Mouse (Mus musculus): ENCODE results near the gene Apoc1. TPM values are rescaled to one million over a fixed set of nuclear protein-coding genes. Genes with fewer than 3 reads are reported as not detected.

The Apoc1 gene
- polyA plus RNA-seq, 1 experiment from 2014 or later, result 28.4 TPM

GRCm38 (mm10) chr7:19713196-19713595 lies 20.7 kb upstream of the Apoc1 start:
- Histone ChIP-seq H3K4me2 (ENCODE audit: low read depth, low read length) (no peak overlapping the region), H3K9ac (ENCODE audit: low read length) (no peak overlapping the region), H3K27ac (ENCODE audit: low read length) (no peak overlapping the region), H3K4me1 (replicated peaks; ENCODE audit: control insufficient read depth, insufficient read depth, low read length) (peaks cover 16% of the 10 kb centered on the region), H3K36me3 (ENCODE audit: control insufficient read depth, insufficient read depth, low read length) (peaks cover 28% of the 10 kb centered on the region), H3K4me3 (ENCODE audit: low read length) (no peak overlapping the region), H3K9me3 (ENCODE audit: control insufficient read depth, low read length) (no peaks in the 10 kb centered on the region), H3K27me3 (ENCODE audit: control insufficient read depth, insufficient read depth, low read depth, low read length) (no peaks in the 10 kb centered on the region)
- 37% methylated on average over 4 of the region's 4 CpGs for WGBS
- ATAC-seq (ENCODE audit: low read depth), result no peak

- no peak overlapping the region for H3K27ac ChIP-seq (ENCODE audit: low read length)
- H3K4me2 ChIP-seq (ENCODE audit: low read depth, low read length), result no peak overlapping the region
- no peaks in the 10 kb centered on the region for H3K27me3 ChIP-seq (ENCODE audit: control insufficient read depth, insufficient read depth, low read depth, low read length)
- no peak overlapping the region for H3K4me3 ChIP-seq (ENCODE audit: low read length)
- H3K9me3 ChIP-seq (ENCODE audit: control insufficient read depth, low read length), result no peaks in the 10 kb centered on the region
- H3K9ac ChIP-seq (ENCODE audit: low read length), result no peak overlapping the region
- peaks cover 16% of the 10 kb centered on the region for H3K4me1 ChIP-seq (replicated peaks; ENCODE audit: control insufficient read depth, insufficient read depth, low read length)
- 62% methylated on average over 4 of the region's 4 CpGs for WGBS
- ATAC-seq (ENCODE audit: low read depth), result no peak
- peaks cover 28% of the 10 kb centered on the region for H3K36me3 ChIP-seq (ENCODE audit: control insufficient read depth, insufficient read depth, low read length)
Measured at GRCm38 (mm10) chr7:19712414-19712813, 20.0 kb upstream of the Apoc1 start.

GRCm38 (mm10) chr7:19710650-19711049 lies 18.2 kb upstream of the Apoc1 start:
- Histone ChIP-seq H3K27ac (ENCODE audit: low read length) (no peak overlapping the region), H3K27me3 (ENCODE audit: control insufficient read depth, insufficient read depth, low read depth, low read length) (no peaks in the 10 kb centered on the region), H3K4me3 (ENCODE audit: low read length) (no peak overlapping the region), H3K4me2 (ENCODE audit: low read depth, low read length) (no peak overlapping the region), H3K9ac (ENCODE audit: low read length) (no peak overlapping the region), H3K4me1 (replicated peaks; ENCODE audit: control insufficient read depth, insufficient read depth, low read length) (peaks cover 9% of the 10 kb centered on the region), H3K36me3 (ENCODE audit: control insufficient read depth, insufficient read depth, low read length) (peaks cover 33% of the 10 kb centered on the region), H3K9me3 (ENCODE audit: control insufficient read depth, low read length) (no peaks in the 10 kb centered on the region)
- no peak for ATAC-seq (ENCODE audit: low read depth)
- 84% methylated on average over 10 of the region's 10 CpGs for WGBS

- H3K4me1 ChIP-seq (replicated peaks; ENCODE audit: control insufficient read depth, insufficient read depth, low read length), result peaks cover 4% of the 10 kb centered on the region
- ATAC-seq (ENCODE audit: low read depth), result no peak
- no peaks in the 10 kb centered on the region for H3K27me3 ChIP-seq (ENCODE audit: control insufficient read depth, insufficient read depth, low read depth, low read length)
- no peak overlapping the region for H3K27ac ChIP-seq (ENCODE audit: low read length)
- H3K4me3 ChIP-seq (ENCODE audit: low read length), result no peak overlapping the region
- H3K9me3 ChIP-seq (ENCODE audit: control insufficient read depth, low read length), result no peaks in the 10 kb centered on the region
- 93% methylated on average over 7 of the region's 7 CpGs for WGBS
- peaks cover 23% of the 10 kb centered on the region for H3K36me3 ChIP-seq (ENCODE audit: control insufficient read depth, insufficient read depth, low read length)
- no peak overlapping the region for H3K9ac ChIP-seq (ENCODE audit: low read length)
- H3K4me2 ChIP-seq (ENCODE audit: low read depth, low read length), result no peak overlapping the region
Measured at GRCm38 (mm10) chr7:19705271-19705670, 12.8 kb upstream of the Apoc1 start.

- WGBS, result 82% methylated on average over 4 of the region's 4 CpGs
- H3K27me3 ChIP-seq (ENCODE audit: control insufficient read depth, insufficient read depth, low read depth, low read length), result no peaks in the 10 kb centered on the region
- peaks cover 19% of the 10 kb centered on the region for H3K36me3 ChIP-seq (ENCODE audit: control insufficient read depth, insufficient read depth, low read length)
- H3K9ac ChIP-seq (ENCODE audit: low read length), result no peak overlapping the region
- no peaks in the 10 kb centered on the region for H3K9me3 ChIP-seq (ENCODE audit: control insufficient read depth, low read length)
- peaks cover 4% of the 10 kb centered on the region for H3K4me1 ChIP-seq (replicated peaks; ENCODE audit: control insufficient read depth, insufficient read depth, low read length)
- H3K4me3 ChIP-seq (ENCODE audit: low read length), result no peak overlapping the region
- ATAC-seq (ENCODE audit: low read depth), result no peak
- H3K4me2 ChIP-seq (ENCODE audit: low read depth, low read length), result no peak overlapping the region
- no peak overlapping the region for H3K27ac ChIP-seq (ENCODE audit: low read length)
Measured at GRCm38 (mm10) chr7:19704475-19704874, 12.0 kb upstream of the Apoc1 start.

- Histone ChIP-seq H3K4me2 (ENCODE audit: low read depth, low read length) (no peak overlapping the region), H3K9me3 (ENCODE audit: control insufficient read depth, low read length) (no peaks in the 10 kb centered on the region), H3K4me1 (replicated peaks; ENCODE audit: control insufficient read depth, insufficient read depth, low read length) (peaks cover 13% of the 10 kb centered on the region), H3K4me3 (ENCODE audit: low read length) (no peak overlapping the region), H3K36me3 (ENCODE audit: control insufficient read depth, insufficient read depth, low read length) (peaks cover 11% of the 10 kb centered on the region), H3K27me3 (ENCODE audit: control insufficient read depth, insufficient read depth, low read depth, low read length) (no peaks in the 10 kb centered on the region), H3K27ac (ENCODE audit: low read length) (no peak overlapping the region), H3K9ac (ENCODE audit: low read length) (no peak overlapping the region)
- no peak for ATAC-seq (ENCODE audit: low read depth)
- WGBS, result 87% methylated on average over 16 of the region's 16 CpGs
Measured at GRCm38 (mm10) chr7:19702859-19703555, 10.5 kb upstream of the Apoc1 start.

- H3K9ac ChIP-seq (ENCODE audit: low read length), result peak overlapping the region; percentile 49; the same call in 1 of the 2 replicates
- 29% methylated on average over 22 of the region's 22 CpGs for WGBS
- H3K4me2 ChIP-seq (ENCODE audit: low read depth, low read length), result no peak overlapping the region
- H3K4me3 ChIP-seq (ENCODE audit: low read length), result no peak overlapping the region
- peaks cover 4% of the 10 kb centered on the region; the same call in 1 of the 2 replicates for H3K9me3 ChIP-seq (ENCODE audit: control insufficient read depth, low read length)
- peaks cover 15% of the 10 kb centered on the region for H3K36me3 ChIP-seq (ENCODE audit: control insufficient read depth, insufficient read depth, low read length)
- peaks cover 13% of the 10 kb centered on the region for H3K4me1 ChIP-seq (replicated peaks; ENCODE audit: control insufficient read depth, insufficient read depth, low read length)
- ATAC-seq (ENCODE audit: low read depth), result peak; percentile 70
- no peaks in the 10 kb centered on the region for H3K27me3 ChIP-seq (ENCODE audit: control insufficient read depth, insufficient read depth, low read depth, low read length)
- H3K27ac ChIP-seq (ENCODE audit: low read length), result peak overlapping the region; percentile 37; the same call in 1 of the 2 replicates
Measured at GRCm38 (mm10) chr7:19701069-19701761, 8.8 kb upstream of the Apoc1 start.

GRCm38 (mm10) chr7:19700299-19701068 lies 8.0 kb upstream of the Apoc1 start:
- Histone ChIP-seq H3K4me3 (ENCODE audit: low read length) (no peak overlapping the region), H3K9ac (ENCODE audit: low read length) (peak overlapping the region; percentile 49; the same call in 1 of the 2 replicates), H3K27me3 (ENCODE audit: control insufficient read depth, insufficient read depth, low read depth, low read length) (no peaks in the 10 kb centered on the region), H3K36me3 (ENCODE audit: control insufficient read depth, insufficient read depth, low read length) (peaks cover 13% of the 10 kb centered on the region), H3K4me2 (ENCODE audit: low read depth, low read length) (no peak overlapping the region), H3K27ac (ENCODE audit: low read length) (peak overlapping the region; percentile 37; the same call in 1 of the 2 replicates), H3K9me3 (ENCODE audit: control insufficient read depth, low read length) (peaks cover 4% of the 10 kb centered on the region; the same call in 1 of the 2 replicates), H3K4me1 (replicated peaks; ENCODE audit: control insufficient read depth, insufficient read depth, low read length) (peaks cover 13% of the 10 kb centered on the region)
- 53% methylated on average over 12 of the region's 12 CpGs for WGBS
- ATAC-seq (ENCODE audit: low read depth), result no peak

GRCm38 (mm10) chr7:19699827-19700148 lies 7.3 kb upstream of the Apoc1 start:
- 79% methylated on average over 4 of the region's 4 CpGs for WGBS
- Histone ChIP-seq H3K27me3 (ENCODE audit: control insufficient read depth, insufficient read depth, low read depth, low read length) (no peaks in the 10 kb centered on the region), H3K9me3 (ENCODE audit: control insufficient read depth, low read length) (peaks cover 4% of the 10 kb centered on the region; the same call in 1 of the 2 replicates), H3K9ac (ENCODE audit: low read length) (no peak overlapping the region), H3K4me1 (replicated peaks; ENCODE audit: control insufficient read depth, insufficient read depth, low read length) (peaks cover 20% of the 10 kb centered on the region), H3K27ac (ENCODE audit: low read length) (no peak overlapping the region), H3K36me3 (ENCODE audit: control insufficient read depth, insufficient read depth, low read length) (peaks cover 12% of the 10 kb centered on the region), H3K4me3 (ENCODE audit: low read length) (no peak overlapping the region), H3K4me2 (ENCODE audit: low read depth, low read length) (no peak overlapping the region)
- no peak for ATAC-seq (ENCODE audit: low read depth)
